Mouse (Mus musculus) macrophage (primary cell): Measurements from ENCODE around the gene Togaram1. TPM values are rescaled to one million over a fixed set of nuclear protein-coding genes. Genes with fewer than 3 reads are reported as not detected.

Experiments used
- H3K27ac ChIP-seq: fragments of 350-480 bp; formaldehyde crosslinking; 2 replicates; pipeline ENCODE4 v1.9.0; 2021
- H3K36me3 ChIP-seq: fragments of 350-480 bp; formaldehyde crosslinking; 2 replicates; pipeline ENCODE4 v1.9.0; 2021; ENCODE audit errors: inconsistent target
- H3K4me3 ChIP-seq: fragments of 350-480 bp; formaldehyde crosslinking; 2 replicates; pipeline ENCODE4 v1.9.0; 2021; ENCODE audit errors: inconsistent target
- H3K79me2 ChIP-seq: fragments of 350-480 bp; formaldehyde crosslinking; 2 replicates; pipeline ENCODE4 v1.9.0; 2021; ENCODE audit errors: inconsistent target
- WGBS: methylation state at CpG from one replicate; pipeline ENCODE4 v1.1.7; 2026; ENCODE audit warnings: inconsistent platforms; ENCODE audit not compliant: missing documents; 5-methylcytosine and 5-hydroxymethylcytosine counted together
- polyA plus RNA-seq: library from polyadenylated mRNA; stranded (reverse); fragments of 250-400 nt; gene quantifications from 3 replicates; pipeline ENCODE4 v1.2.4, GENCODE M21; 2018; ENCODE audit warnings: inconsistent platforms

The Togaram1 gene
- polyA plus RNA-seq, 1 experiment from 2014 or later: 16.6 TPM

DNA sequence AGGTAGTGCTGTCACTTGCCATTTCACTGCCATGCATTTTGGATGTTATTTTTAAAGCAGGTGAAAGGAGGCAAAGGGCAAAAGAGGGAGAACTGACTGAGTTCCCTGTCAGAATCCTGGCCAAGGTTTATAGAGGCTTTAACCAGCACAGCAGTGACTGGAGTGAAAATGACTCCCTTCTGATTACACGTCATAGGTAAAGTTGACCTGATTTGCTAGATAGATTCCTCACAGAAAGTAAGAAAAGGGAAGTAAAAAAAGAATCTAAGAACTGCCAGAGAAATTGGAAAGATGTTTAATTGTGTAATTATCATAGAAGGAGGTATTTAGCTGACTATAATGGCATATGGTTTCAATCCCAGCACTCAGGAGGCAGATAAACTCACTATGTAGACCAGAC, 11.9 kb downstream of the Togaram1 start:
- H3K79me2 ChIP-seq: peaks cover 54% of the 10 kb centered on the region
- H3K36me3 ChIP-seq: peaks cover 36% of the 10 kb centered on the region
- H3K27ac ChIP-seq: no peak overlapping the region
- H3K4me3 ChIP-seq: no peak overlapping the region
- 73% methylated on average over 1 of the region's 1 CpGs for WGBS

DNA sequence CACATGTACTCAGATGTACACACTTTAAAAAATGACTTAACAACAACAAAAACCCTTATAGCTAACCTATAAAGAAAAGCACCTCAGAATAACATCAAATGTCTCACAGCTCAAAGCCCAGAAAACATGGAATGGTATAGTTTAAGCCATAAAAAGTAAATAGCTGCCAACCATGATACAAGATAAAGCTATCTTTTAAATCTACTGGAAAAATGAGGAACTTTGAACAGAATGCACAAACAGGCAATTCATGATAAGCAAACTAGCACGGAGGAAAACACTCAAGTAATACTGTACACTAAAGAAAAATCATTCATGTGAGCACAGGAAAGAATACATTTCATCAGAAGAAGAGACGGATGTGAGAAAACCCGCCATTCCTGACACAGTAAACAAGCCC, 42.1 kb downstream of the Togaram1 start:
- Histone ChIP-seq H3K4me3 (no peak overlapping the region), H3K27ac (no peak overlapping the region), H3K36me3 (peaks cover 40% of the 10 kb centered on the region), H3K79me2 (no peaks in the 10 kb centered on the region)
- WGBS: 84% methylated on average over 3 of the region's 3 CpGs

DNA sequence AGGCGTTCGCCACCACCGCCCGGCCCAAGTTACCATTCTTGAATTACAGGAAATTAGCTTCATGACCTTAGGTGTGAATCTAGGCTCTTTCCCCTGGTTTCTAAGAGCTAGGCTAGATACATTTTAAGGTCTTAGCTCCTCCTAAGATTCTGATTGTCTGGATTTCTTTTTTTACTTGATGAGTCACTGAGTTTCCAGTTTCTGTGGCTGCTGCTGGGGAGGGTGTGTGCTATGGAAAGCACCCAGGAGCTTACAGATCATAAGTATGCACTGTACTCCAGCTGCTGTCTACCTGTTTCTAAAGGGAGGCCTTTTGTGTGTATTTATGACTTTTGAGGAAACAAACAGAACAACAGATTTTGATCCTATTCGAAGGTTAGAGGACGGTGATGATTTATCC, 57.2 kb downstream of the Togaram1 start:
- Histone ChIP-seq H3K36me3 (no peaks in the 10 kb centered on the region), H3K27ac (no peak overlapping the region), H3K4me3 (no peak overlapping the region), H3K79me2 (no peaks in the 10 kb centered on the region)
- WGBS: 94% methylated on average over 6 of the region's 6 CpGs

DNA sequence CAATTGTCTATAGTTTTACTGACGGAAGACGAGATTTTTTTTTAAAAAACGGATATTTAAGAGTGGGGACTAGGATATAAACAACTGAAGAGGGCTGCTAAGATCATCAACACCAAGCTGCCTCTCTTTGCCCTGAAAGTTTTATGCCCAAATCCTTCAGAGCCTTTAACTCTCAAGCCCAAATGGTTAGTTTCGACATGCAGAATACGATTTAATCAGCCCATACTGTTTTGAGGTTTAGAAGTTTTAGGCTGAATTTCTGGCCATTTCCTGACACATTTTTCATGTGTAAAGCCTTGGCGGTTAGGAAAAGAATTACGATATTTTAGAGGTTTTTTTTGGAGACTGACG, 70.2 kb downstream of the Togaram1 start:
- peaks cover 44% of the 10 kb centered on the region for H3K79me2 ChIP-seq
- no peak overlapping the region; the same call in 1 of the 2 replicates for H3K4me3 ChIP-seq
- 41% methylated on average over 8 of the region's 8 CpGs for WGBS
- H3K27ac ChIP-seq: 0 out of 2 replicates have a peak overlapping the region, but pooled peaks have one; percentile 17
- H3K36me3 ChIP-seq: no peaks in the 10 kb centered on the region

DNA sequence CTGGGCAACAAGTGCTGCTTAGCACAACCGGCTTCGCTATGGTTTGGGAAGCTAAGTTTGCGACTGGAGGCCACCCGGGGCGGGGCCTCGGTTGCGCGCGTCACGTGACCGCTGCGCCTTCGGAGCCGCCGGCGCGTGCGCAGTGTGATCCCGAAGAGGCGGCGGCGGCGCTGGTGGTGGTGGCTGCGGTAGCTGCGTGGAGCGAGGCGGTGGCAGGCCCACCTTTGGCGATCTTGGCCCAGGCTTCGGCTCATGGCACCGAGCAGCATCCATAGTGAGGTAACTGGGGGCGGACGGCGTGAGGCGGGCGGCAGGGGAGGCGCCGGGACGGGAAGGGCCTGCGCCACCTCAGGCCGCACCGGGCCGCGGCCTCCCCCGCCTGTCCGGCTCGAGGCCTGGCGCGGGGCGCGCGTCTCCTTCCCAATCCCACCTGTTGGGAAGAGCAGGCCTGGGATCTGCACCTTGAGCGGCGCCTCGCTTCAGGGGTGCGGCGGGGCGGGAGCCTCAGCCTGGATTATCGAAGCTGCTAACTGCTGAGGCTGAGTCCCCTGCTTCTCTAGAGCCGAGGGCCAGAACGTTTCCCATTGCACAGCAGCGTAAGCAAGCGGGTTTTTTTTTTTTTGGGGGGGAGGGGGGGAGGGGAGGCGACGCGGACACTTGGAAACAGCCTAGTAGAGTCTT, 70.7 kb downstream of the Togaram1 start, which contains the start of gene Prpf39:
Prpf39 (plus strand) TSS at position 144 of the 681 bp plus-strand sequence.
- WGBS: 2% methylated on average over 49 of the region's 65 CpGs
- peaks cover 50% of the 10 kb centered on the region for H3K79me2 ChIP-seq
- no peaks in the 10 kb centered on the region for H3K36me3 ChIP-seq
- peak within 1 kb of the TSS; percentile 27 for H3K27ac ChIP-seq
- H3K4me3 ChIP-seq: peak within 1 kb of the TSS; percentile 62

DNA sequence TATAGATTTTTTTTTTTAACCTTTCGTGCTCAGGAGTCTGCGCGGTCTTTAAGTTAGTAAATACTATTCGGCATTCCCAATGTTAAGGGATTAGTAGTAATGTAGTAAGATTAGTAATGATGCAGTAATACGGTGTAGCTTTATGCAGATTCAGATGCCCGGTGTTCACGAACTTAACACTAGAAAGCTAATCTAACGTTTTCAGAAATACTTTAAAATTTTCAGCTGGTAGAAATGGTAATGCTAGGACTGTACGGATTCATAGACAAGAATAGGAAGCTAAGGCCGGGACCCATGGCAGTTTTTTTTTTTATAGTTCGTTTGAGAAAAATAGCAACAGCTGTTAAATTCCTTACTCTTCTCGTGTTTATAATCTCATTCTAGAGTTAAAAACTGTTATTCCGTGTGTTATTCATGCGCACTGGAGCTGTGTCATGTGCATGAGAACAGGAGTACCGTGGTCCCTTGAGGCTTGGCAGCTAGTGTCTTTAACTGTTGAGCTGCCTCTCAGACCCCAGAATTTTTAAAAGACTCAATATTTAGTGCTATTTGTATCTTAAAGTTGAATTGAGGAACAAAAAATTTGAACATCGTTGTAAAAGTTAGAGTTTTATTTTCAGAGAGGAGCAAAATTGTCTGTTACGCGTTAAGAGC, 71.4 kb downstream of the Togaram1 start:
- H3K27ac ChIP-seq: peak overlapping the region; percentile 27
- H3K4me3 ChIP-seq: peak overlapping the region; percentile 62
- peaks cover 3% of the 10 kb centered on the region; the same call in 1 of the 2 replicates for H3K36me3 ChIP-seq
- WGBS: 7% methylated on average over 18 of the region's 18 CpGs
- peaks cover 56% of the 10 kb centered on the region for H3K79me2 ChIP-seq

DNA sequence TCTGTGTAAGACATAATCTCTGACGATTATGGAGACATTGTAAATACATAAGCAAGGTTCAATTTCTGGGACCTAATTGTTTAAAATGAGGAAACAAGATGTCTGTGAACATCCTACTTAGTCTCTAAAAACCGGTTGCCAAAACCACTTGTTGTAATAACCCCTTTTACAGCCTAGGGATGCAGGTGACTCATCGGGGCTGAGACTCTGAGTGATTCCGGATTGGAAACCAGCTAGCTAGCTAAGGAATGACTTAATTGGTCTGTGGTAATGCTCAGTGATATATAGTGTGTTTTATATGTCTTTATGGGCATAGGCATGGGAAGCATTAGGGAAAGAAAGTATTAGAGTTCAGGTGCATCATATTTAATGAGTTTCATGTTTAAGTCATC, 71.9 kb downstream of the Togaram1 start:
- peak overlapping the region; percentile 62 for H3K4me3 ChIP-seq
- H3K79me2 ChIP-seq: peaks cover 62% of the 10 kb centered on the region
- H3K27ac ChIP-seq: peak overlapping the region; percentile 27
- H3K36me3 ChIP-seq: peaks cover 8% of the 10 kb centered on the region; the same call in 1 of the 2 replicates
- 0% methylated on average over 4 of the region's 4 CpGs for WGBS

DNA sequence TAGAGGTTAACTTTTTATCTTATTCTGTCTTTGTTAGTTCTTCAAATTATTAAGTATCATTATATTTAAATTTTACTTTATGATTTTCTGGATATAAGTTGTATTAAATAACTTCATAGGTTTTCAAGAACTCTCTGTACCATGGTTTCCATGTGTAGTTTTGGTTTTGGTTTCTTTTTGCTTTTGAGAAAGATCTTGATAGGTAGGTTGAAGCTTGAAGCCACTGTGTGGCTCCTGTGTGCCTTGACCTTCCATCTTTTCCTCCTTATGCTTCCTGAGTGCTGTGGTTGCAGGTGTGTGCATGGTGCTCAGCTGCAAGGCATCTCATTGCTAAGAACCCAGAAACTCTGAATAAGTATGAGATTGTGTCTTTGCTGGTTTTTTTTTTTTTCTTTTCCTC, 83.2 kb downstream of the Togaram1 start:
- Histone ChIP-seq H3K27ac (no peak overlapping the region), H3K4me3 (no peak overlapping the region), H3K36me3 (peaks cover 54% of the 10 kb centered on the region), H3K79me2 (peaks cover 84% of the 10 kb centered on the region)

DNA sequence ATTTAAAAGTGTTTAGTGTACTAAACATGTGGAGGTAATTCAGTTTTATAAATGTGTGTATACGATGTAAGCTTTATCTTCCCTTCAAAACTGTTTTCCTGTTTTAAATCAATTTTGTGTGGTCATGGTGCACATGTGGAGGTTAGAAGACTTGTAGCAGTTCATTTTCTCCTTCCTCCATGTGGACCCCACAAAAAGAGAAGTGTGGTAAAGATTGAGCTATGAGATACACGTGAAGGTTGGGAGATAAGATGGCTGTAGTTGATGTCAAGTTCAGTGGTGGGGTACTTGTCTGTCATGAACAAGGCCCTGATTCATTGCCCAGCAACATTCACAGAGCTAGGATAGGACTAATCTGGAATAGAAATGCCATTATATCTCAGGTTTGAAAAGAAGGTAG, 92.6 kb downstream of the Togaram1 start:
- 27% methylated on average over 2 of the region's 2 CpGs for WGBS
- Histone ChIP-seq H3K4me3 (no peak overlapping the region), H3K79me2 (no peaks in the 10 kb centered on the region; the same call in 1 of the 2 replicates), H3K27ac (no peak overlapping the region), H3K36me3 (peaks cover 85% of the 10 kb centered on the region)

DNA sequence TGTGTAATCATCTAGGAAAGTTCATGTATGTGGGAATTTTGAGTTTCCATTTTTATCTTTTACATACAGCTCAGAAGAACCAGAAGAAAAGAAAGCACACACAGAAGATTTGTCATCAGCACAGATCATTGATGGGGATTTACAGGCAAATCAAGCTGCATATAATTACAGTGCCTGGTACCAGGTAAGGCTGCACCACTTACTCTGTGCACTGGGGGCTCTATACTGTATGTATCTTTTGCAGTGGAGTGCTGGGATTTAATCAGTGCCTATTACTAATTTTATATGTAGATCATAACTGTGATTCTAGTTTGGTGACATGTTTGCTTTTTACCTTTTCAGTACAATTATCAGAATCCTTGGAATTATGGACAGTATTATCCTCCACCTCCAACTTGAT, 95.5 kb downstream of the Togaram1 start:
- Histone ChIP-seq H3K27ac (no peak overlapping the region), H3K4me3 (no peak overlapping the region), H3K79me2 (no peaks in the 10 kb centered on the region; the same call in 1 of the 2 replicates), H3K36me3 (peaks cover 61% of the 10 kb centered on the region)

DNA sequence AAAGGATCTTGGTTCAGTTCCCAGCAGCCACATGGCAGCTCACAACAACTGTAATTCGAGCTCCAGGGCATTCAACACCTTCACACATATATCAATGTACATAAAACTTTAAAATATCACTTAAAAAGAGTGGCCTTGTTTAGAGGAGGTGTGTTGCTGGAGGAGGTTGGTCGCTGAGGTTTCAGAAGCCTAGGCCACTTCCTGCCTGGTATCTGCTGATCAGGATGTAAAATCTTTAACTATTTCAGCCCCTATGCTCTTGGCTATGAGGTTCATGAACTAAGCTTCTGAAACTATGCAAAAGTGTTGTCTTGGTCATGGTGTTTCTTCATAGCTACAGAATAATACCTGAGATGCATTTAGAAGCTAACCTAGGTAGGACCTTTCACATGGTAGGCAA, 99.6 kb downstream of the Togaram1 start:
- no peak overlapping the region for H3K4me3 ChIP-seq
- peaks cover 32% of the 10 kb centered on the region for H3K36me3 ChIP-seq
- H3K79me2 ChIP-seq: no peaks in the 10 kb centered on the region
- WGBS: 0% methylated on average over 2 of the region's 2 CpGs
- no peak overlapping the region for H3K27ac ChIP-seq

DNA sequence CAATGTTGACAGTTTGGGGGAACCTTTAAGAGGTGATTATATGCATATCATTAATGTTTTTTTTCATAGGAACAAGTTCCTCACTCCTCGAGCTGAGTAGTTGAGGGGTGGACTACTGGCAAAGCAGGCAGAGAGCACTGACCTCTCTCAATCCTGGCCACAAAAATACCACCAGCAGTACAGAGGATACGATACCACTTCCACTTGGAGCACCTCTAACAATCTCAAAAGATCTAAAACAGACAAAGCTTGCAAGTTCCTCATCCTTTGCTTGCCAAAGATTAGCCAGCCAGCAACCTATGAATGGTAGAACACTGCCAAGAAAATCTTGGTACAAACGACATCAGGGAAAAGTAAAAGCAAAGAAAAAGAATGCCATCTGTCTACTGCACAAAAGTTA, 100.6 kb downstream of the Togaram1 start:
- H3K4me3 ChIP-seq: no peak overlapping the region
- H3K36me3 ChIP-seq: peaks cover 25% of the 10 kb centered on the region; the same call in 1 of the 2 replicates
- no peak overlapping the region for H3K27ac ChIP-seq
- no peaks in the 10 kb centered on the region for H3K79me2 ChIP-seq
- 10% methylated on average over 3 of the region's 3 CpGs for WGBS

DNA sequence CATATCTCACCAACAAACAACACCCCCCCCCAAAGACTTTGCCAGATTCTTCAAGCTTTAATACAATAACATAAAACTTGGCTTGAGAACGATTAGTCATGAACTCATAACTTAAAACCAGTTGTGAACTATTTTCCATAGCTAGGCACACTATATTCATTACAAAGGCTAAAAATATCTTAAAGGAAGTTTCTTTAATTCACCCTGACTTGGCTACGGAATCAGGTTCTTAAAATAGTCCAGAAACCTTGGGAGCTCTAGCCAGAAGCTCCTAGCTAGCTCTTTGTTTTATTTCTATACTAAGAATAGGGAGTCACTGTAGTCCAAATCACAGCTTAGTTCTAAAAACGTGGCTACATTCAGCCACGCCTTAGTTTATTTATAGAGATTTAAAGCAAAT, 102.8 kb downstream of the Togaram1 start:
- Histone ChIP-seq H3K79me2 (no peaks in the 10 kb centered on the region), H3K27ac (no peak overlapping the region), H3K4me3 (no peak overlapping the region), H3K36me3 (0 out of 2 replicates have a peak, but pooled peaks cover 7% of the 10 kb centered on the region)
- WGBS: 57% methylated on average over 4 of the region's 4 CpGs
